ENCODE assay signal across 25 mouse cellular contexts in the genomic region with DNA sequence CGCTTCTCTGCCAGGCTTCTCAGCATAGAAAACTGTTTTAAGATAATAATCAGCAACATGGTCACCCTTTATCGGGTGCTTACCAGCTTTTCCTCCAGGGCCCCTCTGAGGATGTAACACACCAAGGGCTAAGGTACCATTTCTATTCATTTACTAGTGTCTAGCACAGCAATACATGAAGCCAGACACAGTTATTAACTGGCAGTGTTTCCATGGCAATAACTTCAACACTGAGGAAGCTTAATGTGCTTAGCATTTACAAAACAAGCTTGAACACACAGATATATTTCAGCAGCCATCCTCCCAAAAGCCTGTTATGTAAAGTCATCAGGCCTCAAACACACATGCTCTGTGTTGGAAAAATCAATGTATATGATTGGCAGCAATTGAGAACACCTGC.
DNase-seq lines count a peak whose midpoint lies in the region; ATAC-seq and TF ChIP-seq lines count a peak whose summit lies in the region.
"Had no signal": no experiment of that assay in that cellular context is flagged by ENCODE, and none has a peak within 500 bp of the region (broad histone marks: within the 10 kb centered on the region; RNA-seq: fewer than 3 reads in every experiment).

No protein-coding gene starts in this region.

- no peak for TF ChIP-seq CTCF in forebrain, postnatal 0 days (IDR thresholded peaks at IDR 0.05; ENCODE audit: low read depth)
- TF ChIP-seq CTCF in midbrain, postnatal 0 days (IDR thresholded peaks at IDR 0.05) = no peak

- peaks cover 7% of the 10 kb centered on the region for H3K4me1 ChIP-seq in midbrain, embryonic 14.5 days (ENCODE audit: control insufficient read depth, insufficient read depth, low read length)
- H3K4me1 ChIP-seq in midbrain, embryonic 11.5 days (ENCODE audit: control insufficient read depth, insufficient read depth, low read length) = no peaks in the 10 kb centered on the region
- peaks cover 11% of the 10 kb centered on the region; the same call in 1 of the 2 replicates for H3K4me1 ChIP-seq in forebrain, postnatal 0 days (ENCODE audit: insufficient read depth)
- H3K4me1 ChIP-seq in midbrain, postnatal 0 days (ENCODE audit: insufficient read depth, low read length) = peaks cover 8% of the 10 kb centered on the region; the same call in 1 of the 2 replicates
- H3K4me1 ChIP-seq: embryonic facial prominence, embryonic 13.5 days; heart, embryonic 12.5 days; limb, embryonic 13.5 days; liver, embryonic 12.5 days; neural tube, embryonic 12.5 days had no signal

- no peak overlapping the region for H3K9ac ChIP-seq in midbrain, embryonic 14.5 days (replicated peaks; ENCODE audit: low read length)
- no peak overlapping the region for H3K9ac ChIP-seq in midbrain, embryonic 11.5 days (ENCODE audit: low read length)
- H3K9ac ChIP-seq in forebrain, postnatal 0 days = no peak overlapping the region
- H3K9ac ChIP-seq in midbrain, postnatal 0 days (replicated peaks; ENCODE audit: low read length, poor library complexity, severe bottlenecking) = no peak overlapping the region
- H3K9ac ChIP-seq: embryonic facial prominence, embryonic 13.5 days; heart, embryonic 12.5 days; limb, embryonic 13.5 days; liver, embryonic 12.5 days; neural tube, embryonic 12.5 days had no signal

- no peaks in the 10 kb centered on the region for H3K9me3 ChIP-seq in midbrain, embryonic 14.5 days (ENCODE audit: control insufficient read depth, low read length)
- no peaks in the 10 kb centered on the region for H3K9me3 ChIP-seq in midbrain, embryonic 11.5 days (ENCODE audit: control insufficient read depth, low read length)
- H3K9me3 ChIP-seq in forebrain, postnatal 0 days (ENCODE audit: low read length) = no peaks in the 10 kb centered on the region
- no peaks in the 10 kb centered on the region for H3K9me3 ChIP-seq in midbrain, postnatal 0 days (ENCODE audit: low read length)
- H3K9me3 ChIP-seq: embryonic facial prominence, embryonic 13.5 days; heart, embryonic 12.5 days; limb, embryonic 13.5 days; liver, embryonic 12.5 days; neural tube, embryonic 12.5 days had no signal

- H3K4me2 ChIP-seq in midbrain, embryonic 14.5 days (ENCODE audit: low read length) = no peak overlapping the region
- no peak overlapping the region for H3K4me2 ChIP-seq in midbrain, embryonic 11.5 days
- H3K4me2 ChIP-seq in forebrain, postnatal 0 days (ENCODE audit: low read depth) = no peak overlapping the region
- no peak overlapping the region for H3K4me2 ChIP-seq in midbrain, postnatal 0 days (ENCODE audit: low read depth, low read length, poor library complexity, severe bottlenecking)
- H3K4me2 ChIP-seq: embryonic facial prominence, embryonic 13.5 days; heart, embryonic 12.5 days; limb, embryonic 13.5 days; liver, embryonic 12.5 days; neural tube, embryonic 12.5 days had no signal

- WGBS in midbrain, embryonic 14.5 days = 57% methylated on average over 2 of the region's 2 CpGs
- WGBS in midbrain, embryonic 11.5 days = 85% methylated on average over 2 of the region's 2 CpGs
- 71% methylated on average over 2 of the region's 2 CpGs for WGBS in forebrain, postnatal 0 days
- WGBS in midbrain, postnatal 0 days = 42% methylated on average over 2 of the region's 2 CpGs

- 0 out of 2 replicates have a peak overlapping the region, but pooled peaks have one; percentile 8 for H3K27ac ChIP-seq in midbrain, embryonic 14.5 days (replicated peaks; ENCODE audit: low read depth, low read length)
- H3K27ac ChIP-seq in midbrain, embryonic 11.5 days (ENCODE audit: low read depth, low read length) = no peak overlapping the region
- no peak overlapping the region for H3K27ac ChIP-seq in forebrain, postnatal 0 days (ENCODE audit: low read depth, low read length)
- peak overlapping the region; percentile 51 for H3K27ac ChIP-seq in midbrain, postnatal 0 days (ENCODE audit: low read depth, low read length)
- H3K27ac ChIP-seq: embryonic facial prominence, embryonic 13.5 days; limb, embryonic 13.5 days; liver, embryonic 12.5 days; neural tube, embryonic 12.5 days had no signal

- ATAC-seq in frontal cortex, adult (ENCODE audit: low TSS enrichment) = peak; percentile 67
- ATAC-seq in midbrain, embryonic 14.5 days (ENCODE audit: low FRiP score, low TSS enrichment) = no peak
- ATAC-seq in midbrain, embryonic 11.5 days (ENCODE audit: low FRiP score) = no peak
- ATAC-seq in forebrain, postnatal 0 days = peak; percentile 77
- ATAC-seq in midbrain, postnatal 0 days (ENCODE audit: low FRiP score) = peak; percentile 68; the same call in 1 of the 2 replicates
- ATAC-seq: intestine, postnatal 0 days; liver, embryonic 12.5 days had no signal

- H3K4me3 ChIP-seq in midbrain, embryonic 14.5 days (replicated peaks; ENCODE audit: low read depth, low read length) = no peak overlapping the region
- H3K4me3 ChIP-seq in midbrain, embryonic 11.5 days (ENCODE audit: low read depth, low read length) = no peak overlapping the region
- no peak overlapping the region for H3K4me3 ChIP-seq in forebrain, postnatal 0 days (ENCODE audit: low read depth, low read length)
- no peak overlapping the region for H3K4me3 ChIP-seq in midbrain, postnatal 0 days (ENCODE audit: low read depth, low read length)
- H3K4me3 ChIP-seq: embryonic facial prominence, embryonic 13.5 days; erythroblast, embryonic 14.5 days; heart, embryonic 12.5 days; limb, embryonic 13.5 days; liver, embryonic 12.5 days; neural tube, embryonic 12.5 days had no signal

- no peaks in the 10 kb centered on the region for H3K36me3 ChIP-seq in midbrain, embryonic 14.5 days (ENCODE audit: control insufficient read depth, insufficient read depth, low read length)
- no peaks in the 10 kb centered on the region for H3K36me3 ChIP-seq in midbrain, embryonic 11.5 days (ENCODE audit: control insufficient read depth, insufficient read depth, low read length)
- no peaks in the 10 kb centered on the region for H3K36me3 ChIP-seq in forebrain, postnatal 0 days (ENCODE audit: insufficient read depth)
- no peaks in the 10 kb centered on the region for H3K36me3 ChIP-seq in midbrain, postnatal 0 days (ENCODE audit: insufficient read depth, low read length)
- H3K36me3 ChIP-seq: embryonic facial prominence, embryonic 13.5 days; heart, embryonic 12.5 days; limb, embryonic 13.5 days; liver, embryonic 12.5 days; neural tube, embryonic 12.5 days had no signal

- no peaks in the 10 kb centered on the region for H3K27me3 ChIP-seq in midbrain, embryonic 14.5 days (ENCODE audit: control insufficient read depth, insufficient read depth, low read length)
- H3K27me3 ChIP-seq in midbrain, embryonic 11.5 days (ENCODE audit: control insufficient read depth, insufficient read depth, low read length) = no peaks in the 10 kb centered on the region
- H3K27me3 ChIP-seq in forebrain, postnatal 0 days (ENCODE audit: insufficient read depth, low read length) = no peaks in the 10 kb centered on the region
- H3K27me3 ChIP-seq in midbrain, postnatal 0 days (ENCODE audit: insufficient read depth, low read length) = no peaks in the 10 kb centered on the region
- H3K27me3 ChIP-seq: embryonic facial prominence, embryonic 13.5 days; heart, embryonic 12.5 days; limb, embryonic 13.5 days; liver, embryonic 12.5 days; neural tube, embryonic 12.5 days had no signal

- no peak for DNase-seq in frontal cortex, postnatal 36 days (ENCODE audit: low spot score in 2 of 2)
- DNase-seq in midbrain, embryonic 14.5 days = peak; percentile 48
- DNase-seq in midbrain, embryonic 11.5 days (ENCODE audit: low spot score, missing footprints) = no peak
- peak; percentile 43 for DNase-seq in forebrain, postnatal 0 days
- peak; percentile 33 for DNase-seq in midbrain, postnatal 0 days (ENCODE audit: low spot score)
- DNase-seq in heart, adult 9 months (ENCODE audit: low spot score in 2 of 2) = no peak
- no peak for DNase-seq in adrenal gland, adult (ENCODE audit: inconsistent age in 2 of 2, low spot score in 1 of 2)
- DNase-seq: adrenal gland, adult 2 months; cerebellum, postnatal 25 days; embryo, embryonic 11 days; gastrocnemius, postnatal 14 days; heart, postnatal 10 days; kidney, postnatal 25 days; lung, adult 2 months; lung, postnatal 14 days; thymus, adult 18-20 months; thymus, postnatal 4 days had no signal

Comparison
In these comparisons a context has a peak if more than half of its experiments do, and no peak if none do; other contexts are left out.
1. ATAC-seq: peak in frontal cortex, adult (single experiment), forebrain, postnatal 0 days (single experiment) and midbrain, postnatal 0 days (single experiment); none in midbrain, embryonic 14.5 days (single experiment) and midbrain, embryonic 11.5 days (single experiment).
2. DNase-seq: peak in midbrain, embryonic 14.5 days (single experiment), forebrain, postnatal 0 days (single experiment) and midbrain, postnatal 0 days (single experiment); none in frontal cortex, postnatal 36 days (0 of 2), midbrain, embryonic 11.5 days (single experiment), heart, adult 9 months (0 of 2) and adrenal gland, adult (0 of 2).
3. H3K27ac ChIP-seq: peak in midbrain, embryonic 14.5 days (single experiment) and midbrain, postnatal 0 days (single experiment); none in midbrain, embryonic 11.5 days (single experiment) and forebrain, postnatal 0 days (single experiment).